Mouse (Mus musculus): Measurements from ENCODE around the gene Fgfr2.

DNA sequence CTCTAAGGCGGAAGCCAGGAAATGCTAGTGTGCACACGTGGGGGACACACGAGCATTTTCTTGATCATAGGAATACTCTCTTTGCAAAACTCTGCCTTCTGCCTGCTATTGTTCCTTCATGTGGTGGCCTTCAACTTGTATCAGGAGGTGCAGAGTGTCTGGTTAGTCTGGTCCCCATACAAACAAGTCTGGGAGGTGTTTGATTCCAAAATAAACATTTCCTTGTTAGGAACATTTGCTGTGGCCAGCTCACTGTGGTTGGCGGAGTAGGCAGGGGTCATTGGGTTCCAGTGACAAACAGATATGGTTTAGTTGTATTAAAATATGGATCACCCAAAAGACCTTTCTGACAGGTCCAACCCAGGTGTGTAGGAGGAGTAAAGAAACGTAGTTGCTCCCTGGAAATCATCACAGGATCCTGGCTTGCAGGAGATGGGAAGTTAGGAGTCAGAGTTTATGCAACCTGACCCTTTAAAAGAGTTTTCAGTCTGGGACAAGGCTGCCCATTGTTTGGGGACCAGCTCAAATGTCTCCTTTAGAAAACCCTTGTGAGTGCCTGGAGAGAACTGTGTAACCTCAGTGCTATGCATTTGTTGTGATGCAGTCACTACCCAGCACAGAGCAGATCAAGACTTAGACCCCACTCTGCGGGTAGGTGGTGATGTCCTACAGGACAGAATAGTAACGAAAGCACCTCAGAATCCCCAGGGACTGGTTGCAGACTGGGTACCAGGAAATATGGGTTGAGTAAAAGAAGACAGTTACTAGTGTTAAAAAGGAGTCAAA, 235.9 kb downstream of the Fgfr2 start:
- no peak for TF ChIP-seq CTCF (IDR thresholded peaks at IDR 0.05; ENCODE audit: insufficient read depth, low read length)
- TF ChIP-seq POLR2A (IDR thresholded peaks at IDR 0.05; ENCODE audit: borderline replicate concordance, extremely low read depth, low read depth, low read length), result no peak
